Mouse (Mus musculus): ENCODE results near the gene Top2a.

DNA sequence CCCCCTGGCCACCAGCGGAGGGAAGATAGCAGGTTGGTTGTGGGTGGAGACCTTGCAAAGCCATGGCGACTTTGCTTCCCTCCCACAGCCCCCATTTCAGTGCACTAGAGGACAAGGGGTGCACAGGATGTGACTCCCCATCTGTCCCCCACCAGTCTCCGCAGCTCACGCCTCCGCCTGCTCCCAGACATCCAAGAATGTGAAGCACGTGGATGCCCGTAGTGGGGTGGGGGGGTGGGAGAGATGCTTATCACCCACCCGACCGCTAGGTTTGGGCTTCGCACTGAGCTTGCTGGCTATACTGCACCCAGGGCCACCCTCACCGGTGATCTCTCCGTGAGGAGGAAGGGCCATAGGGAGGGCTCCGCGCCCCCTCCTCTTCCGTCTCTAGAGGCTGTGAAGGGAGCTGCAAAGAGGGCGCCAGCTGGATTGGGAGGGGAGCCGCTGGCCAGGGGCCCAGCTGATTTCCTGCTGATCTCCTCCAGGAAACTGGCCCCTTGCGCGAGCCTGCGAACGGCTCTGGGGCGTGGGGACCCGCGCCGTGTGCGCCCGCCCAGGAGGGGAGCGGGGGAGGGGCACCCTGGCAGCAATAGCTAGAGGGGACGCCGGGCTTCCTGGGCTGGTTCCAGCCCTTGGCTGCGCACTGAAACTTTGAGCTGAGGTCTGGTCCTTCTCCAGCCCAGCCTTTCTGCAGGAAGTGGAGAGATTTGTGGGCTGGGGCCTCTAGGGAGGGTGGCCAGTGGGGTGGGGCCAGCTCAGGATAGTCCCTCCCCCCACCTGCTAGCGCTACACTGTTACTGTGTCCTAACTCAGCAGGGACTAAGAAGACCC lies 60.6 kb downstream of the Top2a start:
- TF ChIP-seq TAL1 (IDR thresholded peaks at IDR 0.05; ENCODE audit: low read length) (no peak), GATA1 (IDR thresholded peaks at IDR 0.05; ENCODE audit: low read length) (no peak)
